Mouse (Mus musculus): Measurements from ENCODE around the gene Rnaseh2c.

The Rnaseh2c gene

DNA sequence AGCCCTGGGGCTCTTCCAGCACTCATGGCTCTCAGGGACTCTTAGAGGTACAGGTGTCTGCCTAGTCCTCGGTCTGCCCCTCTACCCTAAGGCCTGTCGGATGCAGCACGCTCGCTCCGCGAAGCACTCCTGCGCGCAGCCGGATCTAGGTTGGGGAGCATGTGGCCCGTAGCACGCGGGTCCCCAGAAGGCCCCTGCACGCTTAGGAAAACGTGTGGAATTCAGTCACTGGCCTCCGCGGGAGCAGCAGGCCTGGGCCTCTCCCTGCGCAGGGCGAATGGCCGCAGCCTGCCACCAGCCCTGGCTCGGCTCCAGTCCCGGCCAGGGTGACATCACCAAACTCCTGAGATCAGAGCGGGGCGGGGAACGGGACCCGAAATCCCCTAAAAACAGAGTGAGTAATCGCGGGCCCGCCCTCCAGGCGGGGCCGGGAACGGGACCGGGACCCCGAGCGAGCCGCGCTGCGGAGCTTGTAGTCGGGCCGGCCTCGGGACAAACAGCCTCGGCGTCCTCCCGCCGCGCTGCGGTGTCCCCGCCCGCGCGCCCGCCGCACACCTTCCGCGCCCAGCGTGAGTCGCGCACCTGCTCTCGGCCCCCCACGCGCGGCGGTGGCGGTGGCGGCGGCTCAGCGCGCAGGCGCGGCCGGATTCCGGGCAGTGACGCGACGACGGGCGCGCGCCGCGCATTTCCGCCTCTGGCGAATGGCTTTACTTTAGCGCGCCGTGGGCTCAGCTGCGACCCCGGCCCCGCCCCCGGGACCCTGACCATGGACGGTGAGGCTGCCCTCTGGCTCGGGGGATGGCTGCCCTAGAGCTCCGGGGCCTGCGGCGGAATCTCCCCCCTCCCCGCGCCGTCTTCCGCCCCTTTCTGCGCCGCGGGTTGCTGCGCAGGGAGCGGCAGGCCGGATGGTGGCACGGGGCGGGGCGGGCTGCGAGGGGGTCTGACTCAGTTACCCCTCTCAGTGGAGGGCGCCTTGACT, 35.7 kb downstream of the Rnaseh2c start, which contains the start of gene Rela:
Gene Rela, plus strand, starts transcription at position 415 of the 979 bp plus-strand sequence.
- DNase-seq: peak; percentile 91

- no peak for DNase-seq
Observed at GRCm38 (mm10) chr19:5638416-5639005, 36.8 kb downstream of the Rnaseh2c start.

GRCm38 (mm10) chr19:5640339-5640738, 38.7 kb downstream of the Rnaseh2c start:
- no peak for DNase-seq

DNA sequence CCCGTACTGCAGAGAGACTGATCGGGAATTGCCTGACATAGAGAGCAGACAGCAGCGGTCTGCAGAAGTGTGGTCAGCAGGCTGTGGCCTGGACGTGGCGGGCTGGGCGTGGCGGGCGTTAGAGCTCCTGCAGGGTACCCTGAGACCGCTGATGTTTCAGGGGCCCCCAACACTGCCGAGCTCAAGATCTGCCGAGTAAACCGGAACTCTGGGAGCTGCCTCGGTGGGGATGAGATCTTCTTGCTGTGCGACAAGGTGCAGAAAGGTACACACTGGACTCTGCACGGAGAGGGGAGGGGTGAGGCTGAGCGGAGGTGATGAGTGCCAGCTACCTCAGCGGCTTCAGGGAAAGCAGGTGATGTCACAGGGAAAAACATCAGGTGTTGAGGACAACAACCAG, 39.3 kb downstream of the Rnaseh2c start:
- no peak for DNase-seq

- no peak for DNase-seq
Observed at GRCm38 (mm10) chr19:5641641-5642040, 40.0 kb downstream of the Rnaseh2c start.

- DNase-seq: no peak
Observed at GRCm38 (mm10) chr19:5645280-5645679, 43.6 kb downstream of the Rnaseh2c start.

DNA sequence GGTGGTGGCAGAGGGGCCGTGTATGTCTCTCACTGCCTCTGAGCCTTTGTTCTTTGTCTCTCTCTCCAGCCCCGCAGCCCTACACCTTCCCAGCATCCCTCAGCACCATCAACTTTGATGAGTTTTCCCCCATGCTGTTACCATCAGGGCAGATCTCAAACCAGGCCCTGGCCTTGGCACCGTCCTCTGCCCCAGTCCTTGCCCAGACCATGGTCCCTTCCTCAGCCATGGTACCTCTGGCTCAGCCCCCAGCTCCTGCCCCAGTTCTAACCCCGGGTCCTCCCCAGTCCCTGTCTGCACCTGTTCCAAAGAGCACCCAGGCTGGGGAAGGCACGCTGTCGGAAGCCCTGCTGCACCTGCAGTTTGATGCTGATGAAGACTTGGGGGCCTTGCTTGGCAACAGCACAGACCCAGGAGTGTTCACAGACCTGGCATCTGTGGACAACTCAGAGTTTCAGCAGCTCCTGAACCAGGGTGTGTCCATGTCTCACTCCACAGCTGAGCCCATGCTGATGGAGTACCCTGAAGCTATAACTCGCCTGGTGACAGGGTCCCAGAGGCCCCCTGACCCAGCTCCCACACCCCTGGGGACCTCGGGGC, 45.2 kb downstream of the Rnaseh2c start:
- no peak for DNase-seq

GRCm38 (mm10) chr19:5647791-5648190, 46.1 kb downstream of the Rnaseh2c start:
- DNase-seq: no peak

GRCm38 (mm10) chr19:5648401-5649297, 47.0 kb downstream of the Rnaseh2c start:
- peak; percentile 86 for DNase-seq

- DNase-seq: no peak
Observed at GRCm38 (mm10) chr19:5649298-5649741, 47.6 kb downstream of the Rnaseh2c start.

DNA sequence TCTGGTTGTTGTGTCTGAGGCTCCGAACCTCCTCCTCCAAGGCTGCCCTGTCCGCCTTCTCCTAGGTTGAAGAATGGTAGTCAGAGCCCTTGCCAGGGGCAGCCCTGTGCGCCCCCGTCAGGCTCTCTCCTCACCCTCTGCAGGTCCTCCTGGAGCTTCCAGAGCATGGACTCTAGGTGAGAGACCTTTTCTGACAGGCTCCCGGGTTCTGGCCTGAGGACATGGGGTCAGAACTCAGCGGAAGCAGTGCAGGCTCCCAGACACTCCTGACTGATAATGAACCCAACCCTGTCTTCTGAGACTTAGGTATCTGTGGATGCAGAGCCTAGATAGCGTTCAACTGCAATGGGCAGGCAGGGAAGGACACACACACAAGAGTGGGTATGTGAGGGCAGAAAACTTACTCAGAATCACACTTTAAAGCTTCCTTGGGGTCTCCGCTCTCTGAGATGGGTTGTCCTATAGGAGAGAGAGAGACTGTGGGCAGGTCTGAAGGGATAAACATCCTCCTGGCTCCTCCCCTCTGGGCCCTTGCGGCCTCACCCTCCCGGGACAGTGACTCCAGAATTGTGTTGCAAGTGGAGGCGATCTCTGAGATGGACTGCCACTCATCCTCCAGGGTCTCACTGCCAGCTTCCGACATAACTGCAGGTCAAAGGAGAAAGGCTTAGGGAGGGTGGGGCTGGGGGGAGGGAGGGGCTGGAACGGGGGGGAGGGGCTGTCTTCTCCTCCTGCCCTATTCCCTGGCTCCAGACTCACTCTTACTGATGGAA, 50.0 kb downstream of the Rnaseh2c start:
- no peak for DNase-seq

GRCm38 (mm10) chr19:5652570-5652969, 50.9 kb downstream of the Rnaseh2c start:
- DNase-seq: no peak

DNA sequence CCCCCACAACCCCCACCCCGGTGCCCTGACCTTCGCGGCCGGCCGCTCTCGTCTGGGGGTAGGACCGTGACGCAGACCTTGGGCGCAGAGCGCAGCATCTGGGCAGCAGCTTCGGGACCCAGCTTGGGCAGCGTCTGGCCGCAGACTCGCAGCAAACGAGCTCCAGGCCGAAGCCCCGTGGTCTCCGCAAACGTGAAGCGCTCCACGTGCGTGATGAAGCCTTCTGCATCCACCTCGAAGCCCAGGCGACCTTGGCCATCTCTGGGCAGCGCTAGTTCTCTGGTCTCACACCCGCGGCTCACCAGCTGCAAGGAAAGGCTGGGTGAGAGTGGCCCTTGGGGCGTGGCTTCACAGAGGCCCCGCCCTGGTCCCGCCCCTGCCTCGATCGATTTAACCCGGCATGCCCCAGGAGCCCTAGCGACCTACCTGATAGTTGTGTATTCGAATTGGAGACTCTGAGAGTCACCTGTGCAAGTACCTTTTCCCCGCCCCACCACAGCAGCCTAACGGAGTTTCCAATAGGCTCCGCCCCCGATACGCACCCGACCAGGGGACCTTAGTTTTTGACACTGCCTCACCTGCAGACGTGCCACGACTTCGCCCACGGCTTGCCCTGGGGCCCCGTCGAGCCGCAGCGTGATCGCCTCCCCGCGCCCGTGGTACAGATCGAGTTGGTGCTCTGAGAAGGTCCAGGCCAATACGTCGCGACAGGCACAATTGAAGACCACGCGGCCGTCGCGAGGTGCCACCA, 52.5 kb downstream of the Rnaseh2c start:
- no peak for DNase-seq

GRCm38 (mm10) chr19:5654720-5655298, 53.1 kb downstream of the Rnaseh2c start:
- DNase-seq: no peak
